Mouse (Mus musculus): ENCODE results near the gene Pafah1b1.

Pafah1b1 gene

GRCm38 (mm10) chr11:74660336-74660735, 64.1 kb downstream of the Pafah1b1 start:
- DNase-seq: no peak

- DNase-seq: no peak
These were observed 68.5 kb downstream of the Pafah1b1 start for GRCm38 (mm10) chr11:74655941-74656340.

- DNase-seq: no peak
These were observed 71.1 kb downstream of the Pafah1b1 start for GRCm38 (mm10) chr11:74653385-74653784.

GRCm38 (mm10) chr11:74652791-74653191, 71.7 kb downstream of the Pafah1b1 start:
- DNase-seq: no peak

- DNase-seq: no peak
These were observed 73.8 kb downstream of the Pafah1b1 start for GRCm38 (mm10) chr11:74650576-74651100.

GRCm38 (mm10) chr11:74649647-74650551, 74.6 kb downstream of the Pafah1b1 start:
- DNase-seq: no peak

- DNase-seq: peak; percentile 95 to 98
These were observed 75.3 kb downstream of the Pafah1b1 start, which contains the start of gene Cluh for GRCm38 (mm10) chr11:74649095-74649646. Gene Cluh, plus strand, starts transcription at chr11:74649495.

- DNase-seq: no peak
These were observed 75.8 kb downstream of the Pafah1b1 start for GRCm38 (mm10) chr11:74648676-74649075.

GRCm38 (mm10) chr11:74647966-74648365, 76.5 kb downstream of the Pafah1b1 start:
- no peak for DNase-seq

GRCm38 (mm10) chr11:74639628-74640027, 84.8 kb downstream of the Pafah1b1 start:
- DNase-seq: no peak

GRCm38 (mm10) chr11:74638791-74639411, 85.6 kb downstream of the Pafah1b1 start:
- DNase-seq: no peak

GRCm38 (mm10) chr11:74637971-74638790, 86.3 kb downstream of the Pafah1b1 start:
- DNase-seq: peak; percentile 33 to 47

GRCm38 (mm10) chr11:74637486-74637885, 87.0 kb downstream of the Pafah1b1 start:
- no peak for DNase-seq

GRCm38 (mm10) chr11:74634490-74635275, 89.8 kb downstream of the Pafah1b1 start:
- DNase-seq: peak in 1 of 2 experiments; percentile 46

GRCm38 (mm10) chr11:74631880-74632789, 92.3 kb downstream of the Pafah1b1 start:
- DNase-seq: no peak

- DNase-seq: no peak
These were observed 97.0 kb downstream of the Pafah1b1 start for GRCm38 (mm10) chr11:74627481-74627880.

- no peak for DNase-seq
These were observed 99.1 kb downstream of the Pafah1b1 start for GRCm38 (mm10) chr11:74625333-74625732.

Data from spleen, adult 18-20 months (tissue).